Mouse (Mus musculus) kidney, postnatal 14 days (tissue): Measurements from ENCODE around the gene Synrg.

Source experiments
- DNase-seq: peaks from one replicate; pipeline ENCODE4 v3.0.0; 2022; ENCODE audit warnings: mixed read lengths

Gene Synrg

DNA sequence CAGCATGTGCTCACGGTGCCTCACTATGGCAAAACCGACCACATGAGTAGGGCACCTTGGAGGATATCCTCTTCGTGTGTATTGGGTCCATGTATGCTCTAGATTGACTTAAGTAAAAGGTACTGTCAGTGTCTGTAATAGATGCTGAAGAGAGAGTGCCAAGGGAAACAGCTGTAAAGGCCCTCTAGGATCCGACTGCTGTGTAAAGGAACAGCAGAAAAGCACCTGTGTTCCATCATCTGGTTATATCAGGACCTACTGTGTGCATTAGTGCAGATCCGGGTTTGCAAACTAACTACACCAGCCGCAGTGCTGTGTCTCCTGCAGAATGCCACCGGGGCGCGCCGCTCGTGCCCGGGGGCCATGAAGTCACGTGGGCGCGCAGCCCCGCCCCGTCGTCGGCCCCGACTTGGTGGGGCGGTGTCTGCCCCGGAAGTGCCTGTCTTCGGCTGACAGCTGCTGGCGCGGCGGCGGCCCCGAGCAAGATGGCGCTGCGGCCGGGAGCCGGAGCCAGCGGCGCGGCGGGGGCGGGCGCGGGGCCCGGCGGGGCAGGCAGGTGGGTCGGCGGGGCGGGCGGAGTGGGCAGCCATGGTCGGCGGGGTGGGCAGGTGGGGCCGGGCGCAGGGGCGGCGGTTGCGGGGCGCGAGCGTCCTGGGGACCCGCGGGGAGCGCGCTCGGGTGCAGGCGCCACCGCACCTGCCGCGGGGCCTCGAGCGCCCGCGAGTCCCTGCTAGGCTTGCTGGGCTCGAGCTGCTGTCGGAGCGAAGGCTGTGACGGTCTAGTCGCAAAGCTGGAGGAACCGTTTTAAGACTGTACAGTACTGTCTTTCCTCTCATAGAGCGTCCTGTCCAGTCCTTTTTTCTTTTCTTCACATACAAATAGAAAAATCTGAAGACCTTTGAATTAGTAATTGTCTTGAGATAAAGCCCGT lies at the start of gene Synrg:
Synrg (plus strand) TSS at position 438 of the 931 bp plus-strand sequence.
- DNase-seq: peak; percentile 95

DNA sequence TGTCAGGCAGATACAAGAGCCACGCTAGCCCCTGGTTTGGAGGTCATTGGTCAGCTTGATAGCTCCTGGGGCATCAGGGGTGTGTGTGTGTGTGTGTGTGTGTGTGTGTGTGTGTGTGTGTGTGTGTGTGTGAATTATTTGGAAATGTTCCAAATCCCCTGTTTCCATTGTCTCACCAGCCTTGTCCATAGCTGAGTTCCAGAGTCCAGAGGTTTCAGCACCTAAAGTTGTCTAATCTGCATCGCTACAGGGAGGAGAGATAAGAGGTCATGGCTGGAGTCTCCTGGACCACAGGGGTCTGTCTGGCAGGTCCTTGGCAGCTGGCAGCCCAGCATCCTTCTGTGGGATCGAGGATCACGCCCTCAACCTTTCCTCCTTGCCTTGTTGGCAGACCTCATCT lies 49.7 kb upstream of the Synrg start:
- DNase-seq: no peak

DNA sequence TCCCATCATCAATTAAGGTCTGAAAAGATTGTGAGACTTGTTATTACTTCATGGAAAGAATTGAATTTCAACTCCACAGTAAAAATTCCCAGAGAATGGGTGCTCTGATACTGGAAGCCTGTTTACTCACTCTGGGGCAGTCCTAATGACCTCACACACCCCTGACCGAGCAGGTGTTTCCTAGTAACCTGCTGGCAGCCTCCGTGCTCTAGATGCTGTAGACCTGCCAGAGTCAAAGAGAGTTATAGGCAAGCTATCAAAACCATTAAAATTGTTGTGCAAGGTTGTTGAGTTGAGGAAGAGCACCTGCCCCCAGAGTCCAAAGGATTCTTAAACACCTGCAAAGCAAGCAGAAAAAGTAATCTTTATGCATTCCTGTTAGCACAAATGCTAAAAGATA lies 41.6 kb upstream of the Synrg start:
- DNase-seq: peak; percentile 23

DNA sequence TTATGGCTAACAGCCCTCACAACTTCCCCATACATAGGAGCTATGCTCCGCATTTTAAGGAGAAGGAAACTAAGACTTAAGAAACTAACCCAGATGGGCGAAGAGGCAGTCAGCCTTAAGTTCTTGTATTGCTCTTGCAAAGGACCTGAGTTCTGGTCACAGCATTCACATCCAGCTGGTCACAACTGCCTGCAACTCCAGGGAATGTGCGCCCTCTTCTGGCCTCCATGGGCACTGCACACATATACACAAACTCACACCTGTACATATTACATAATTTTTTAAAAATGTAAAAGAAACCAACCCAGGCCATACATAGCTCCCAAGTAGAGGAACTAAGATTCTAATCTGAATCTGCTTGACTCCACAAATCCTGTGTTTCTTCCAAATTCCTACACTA lies 37.1 kb upstream of the Synrg start:
- DNase-seq: no peak

DNA sequence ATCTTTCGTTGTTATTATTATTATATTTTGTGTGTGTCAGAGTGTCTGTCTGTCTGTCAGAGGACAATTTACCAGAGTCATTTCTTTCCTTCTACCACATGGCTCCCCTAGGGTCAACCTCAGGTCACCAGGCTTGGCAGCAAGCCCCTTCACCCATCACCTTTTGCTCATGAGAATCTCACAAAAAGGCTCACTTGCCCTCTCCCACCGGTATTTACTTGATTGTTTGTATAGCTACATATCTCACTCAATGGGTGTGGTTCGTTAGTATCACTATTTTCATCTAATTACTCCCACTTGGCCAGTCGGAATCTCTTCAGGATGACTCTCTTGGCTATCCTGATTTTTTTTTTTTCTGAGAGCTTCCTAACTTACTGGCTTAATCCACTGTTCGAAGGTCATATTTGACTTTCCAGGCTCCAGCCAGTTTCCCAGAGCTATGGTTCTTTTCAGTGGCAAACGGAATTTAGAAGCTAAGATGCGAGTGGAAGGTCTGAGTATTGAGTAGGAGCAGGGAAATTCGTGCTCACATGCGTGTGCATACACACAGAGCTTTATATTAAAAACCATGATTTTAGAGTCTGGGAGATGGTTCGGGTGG lies 31.6 kb upstream of the Synrg start:
- DNase-seq: peak; percentile 18

DNA sequence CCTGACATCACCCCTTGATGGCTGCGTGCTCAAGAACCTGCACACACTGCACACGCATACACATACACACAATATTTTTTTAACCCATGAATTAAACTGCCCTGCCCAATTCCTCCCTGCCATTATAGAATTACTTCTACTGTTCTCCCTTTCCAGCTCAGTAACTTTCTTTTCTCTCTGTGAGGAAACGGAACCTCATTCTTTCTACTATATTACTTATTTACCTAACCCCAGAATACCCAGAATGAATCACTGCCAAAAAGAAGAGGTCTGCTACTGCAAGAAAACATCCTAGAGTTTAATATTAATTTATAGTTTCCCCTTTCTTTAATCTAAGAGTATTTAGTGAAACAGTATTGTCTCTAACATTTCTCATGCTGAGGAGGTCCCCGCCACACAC lies 30.9 kb upstream of the Synrg start:
- DNase-seq: no peak

DNA sequence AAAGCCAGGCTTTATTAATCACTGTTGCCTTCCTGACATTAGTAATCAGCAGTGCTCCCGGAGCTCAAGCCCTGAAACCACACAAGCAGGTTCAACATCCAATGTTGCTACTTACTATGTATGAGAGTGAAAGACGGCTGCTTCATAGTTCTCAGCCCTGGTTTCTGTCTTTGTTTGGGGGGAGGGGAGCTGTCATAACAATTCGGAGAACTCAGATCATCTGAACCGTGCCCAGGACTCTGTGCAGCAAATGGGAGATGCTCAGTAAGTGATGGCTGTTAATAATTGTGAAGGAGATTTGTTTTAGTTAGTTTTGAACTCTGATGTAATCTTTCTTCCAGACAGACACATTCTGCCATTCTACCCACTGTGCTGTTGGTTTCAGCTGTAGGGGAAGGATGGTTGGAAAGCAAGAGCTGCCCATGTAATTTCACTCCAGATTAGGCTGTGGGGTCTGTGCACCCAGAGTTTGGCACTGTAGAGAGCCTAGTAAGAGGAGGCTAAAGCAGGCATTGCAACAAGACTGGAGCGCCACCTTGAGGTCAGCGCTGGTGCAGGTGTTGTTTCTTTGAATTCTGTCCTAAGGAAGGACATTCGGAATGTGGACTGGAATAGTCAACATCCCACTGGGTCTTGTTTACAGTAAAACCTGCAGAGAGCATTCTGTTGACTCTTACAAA lies 28.1 kb upstream of the Synrg start:
- peak; percentile 89 for DNase-seq

DNA sequence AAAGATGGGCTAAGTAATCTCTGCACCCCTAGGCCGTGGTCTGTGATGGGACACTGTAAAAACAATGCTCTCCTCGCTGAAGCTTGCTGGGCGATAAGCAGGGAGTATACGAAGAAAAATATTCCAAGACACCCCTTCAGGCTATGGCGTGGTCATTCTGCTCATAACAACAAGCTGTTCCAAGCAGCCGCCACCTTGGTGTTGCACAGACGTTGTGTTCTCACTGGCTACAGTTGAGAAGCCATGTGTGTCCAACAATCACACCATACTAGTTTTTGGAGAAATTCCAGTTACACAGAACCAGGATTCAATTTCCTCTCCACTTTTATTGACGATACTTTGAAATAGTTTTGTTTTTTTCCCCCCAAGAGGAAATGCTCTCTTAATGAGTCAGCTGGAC lies 25.7 kb upstream of the Synrg start:
- DNase-seq: no peak

DNA sequence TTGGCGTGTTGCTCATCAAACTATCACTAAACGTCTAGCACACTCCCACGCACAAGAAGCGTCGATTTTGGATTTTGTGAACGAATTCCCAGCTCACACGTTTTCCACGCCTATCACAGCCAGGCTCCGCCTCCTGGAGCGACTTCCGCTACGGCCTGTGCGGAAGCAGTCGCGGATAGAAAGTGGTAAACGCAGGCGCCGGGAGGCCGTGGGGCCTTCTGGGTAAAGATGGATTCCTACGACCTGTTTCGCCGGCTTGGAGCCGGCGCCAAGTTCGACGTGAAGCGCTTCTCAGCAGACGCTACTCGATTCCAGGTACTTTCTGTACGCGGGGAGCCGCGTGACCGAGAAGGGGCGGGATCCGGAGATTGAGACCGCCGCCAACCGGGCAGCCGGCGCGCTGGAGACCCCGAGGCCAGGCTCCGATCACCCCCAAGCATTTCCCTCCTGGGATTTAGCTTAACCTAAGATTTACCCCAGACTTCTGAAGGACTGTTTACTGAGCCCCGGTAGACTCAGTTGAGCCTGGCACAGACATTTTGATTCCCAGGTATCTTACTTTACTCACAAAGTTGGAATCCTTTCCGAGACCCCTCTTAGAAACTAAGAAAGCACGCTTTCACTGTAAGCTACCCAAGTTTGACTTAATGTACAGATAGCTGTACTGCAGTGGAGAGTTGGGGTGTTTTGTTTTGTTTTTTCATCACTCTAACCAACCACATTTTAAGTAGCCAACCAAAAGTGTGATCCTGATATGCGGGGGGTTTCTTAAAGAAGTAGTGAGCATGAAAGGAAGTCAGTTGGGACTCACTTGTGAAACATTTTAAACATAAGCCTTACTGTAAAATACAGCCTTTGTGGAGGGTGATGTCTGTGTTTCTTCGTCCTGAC lies 22.0 kb upstream of the Synrg start, which contains the start of gene Ddx52:
Ddx52 (plus strand) TSS at position 113 of the 891 bp plus-strand sequence.
- DNase-seq: peak; percentile 92

DNA sequence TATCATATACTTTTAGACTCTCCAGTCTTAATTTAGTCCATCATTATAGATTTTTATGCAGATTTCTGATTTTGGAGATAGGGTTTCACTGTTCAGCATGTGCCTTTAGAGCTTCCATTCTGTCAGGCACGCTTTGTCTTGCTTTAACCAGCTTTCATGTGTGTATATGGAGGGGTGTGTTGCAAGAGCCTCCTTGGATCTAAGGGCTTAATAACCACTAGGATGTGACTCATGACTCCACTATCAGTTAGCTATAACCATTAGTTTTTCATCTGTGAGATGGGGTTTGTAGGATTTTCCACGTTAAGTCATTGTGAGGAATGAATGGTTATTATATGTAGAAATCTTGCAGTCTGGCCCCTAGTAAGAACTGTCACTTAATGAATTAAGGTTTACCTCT lies 7.4 kb upstream of the Synrg start:
- no peak for DNase-seq

DNA sequence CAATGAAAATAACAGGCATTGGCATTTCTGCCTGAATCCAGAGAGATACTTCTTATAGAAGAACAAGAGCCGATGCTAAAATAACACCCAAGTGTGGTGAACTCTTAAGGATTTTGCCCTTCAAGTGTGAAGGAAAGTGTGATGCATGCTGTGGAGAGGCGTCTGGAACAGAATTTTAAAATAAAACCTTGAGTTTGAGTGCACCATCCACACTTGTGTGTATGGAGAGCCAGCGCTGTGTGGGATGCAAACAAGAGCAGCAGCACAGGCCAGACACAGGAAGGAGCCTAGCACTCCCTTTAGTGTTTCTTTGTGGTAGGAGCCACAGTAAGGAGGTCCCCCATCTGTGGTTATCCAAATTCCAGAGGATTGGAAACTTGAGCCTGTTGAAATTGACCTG lies 2.2 kb upstream of the Synrg start:
- no peak for DNase-seq

DNA sequence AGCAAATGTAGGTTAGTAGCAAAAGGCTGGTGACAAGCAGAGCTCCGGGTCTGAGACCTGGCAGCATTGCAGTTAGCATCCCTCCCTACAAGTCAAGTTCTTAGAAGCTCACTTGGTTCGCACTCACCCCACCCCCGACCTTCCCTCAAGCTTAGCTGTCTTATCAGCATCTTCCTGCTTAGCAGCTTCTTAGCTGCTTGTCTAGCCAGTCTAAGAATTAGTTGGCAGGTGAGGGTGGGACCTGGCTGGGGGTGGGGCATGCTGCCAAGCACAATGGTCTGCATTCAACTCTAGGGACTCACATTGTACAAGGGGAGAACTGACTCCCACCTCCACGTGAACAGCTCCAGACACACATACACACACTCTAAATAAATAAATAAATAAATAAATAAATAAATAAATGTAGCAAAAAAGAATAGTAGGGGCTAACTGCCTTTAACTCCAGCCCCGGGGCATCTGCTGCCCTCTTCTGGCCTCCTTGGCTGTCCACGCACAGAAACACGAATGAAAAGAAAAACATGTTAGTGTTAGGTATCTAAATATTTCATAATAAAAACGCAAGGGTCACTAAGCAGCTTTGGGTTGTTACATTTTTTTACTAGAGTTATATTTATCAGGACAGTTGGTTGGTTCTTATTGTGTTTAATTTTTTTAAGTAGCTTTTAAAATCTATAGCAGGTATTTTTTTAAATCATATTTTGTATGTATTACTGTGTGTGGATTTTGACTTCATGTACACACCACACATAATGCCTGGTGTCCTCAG lies 3.4 kb downstream of the Synrg start:
- peak; percentile 12 for DNase-seq

DNA sequence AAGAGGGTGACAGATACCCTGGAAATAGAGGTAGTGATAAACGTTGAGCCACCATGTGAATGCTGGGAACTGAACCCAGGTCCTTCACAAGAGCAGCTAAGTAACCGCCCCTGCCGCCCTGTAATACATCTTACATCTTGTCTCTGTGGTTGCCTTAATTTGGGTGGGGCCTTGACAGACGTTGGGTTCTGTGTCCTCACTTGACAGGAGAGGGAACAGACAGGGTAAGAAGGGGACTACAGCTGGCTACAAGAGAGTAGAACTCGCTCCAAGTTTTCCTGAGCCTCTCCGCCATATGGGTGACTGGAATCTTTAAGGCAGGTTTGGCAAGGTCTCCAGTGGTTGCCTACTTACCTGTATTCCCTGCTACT lies 4.0 kb downstream of the Synrg start:
- no peak for DNase-seq

DNA sequence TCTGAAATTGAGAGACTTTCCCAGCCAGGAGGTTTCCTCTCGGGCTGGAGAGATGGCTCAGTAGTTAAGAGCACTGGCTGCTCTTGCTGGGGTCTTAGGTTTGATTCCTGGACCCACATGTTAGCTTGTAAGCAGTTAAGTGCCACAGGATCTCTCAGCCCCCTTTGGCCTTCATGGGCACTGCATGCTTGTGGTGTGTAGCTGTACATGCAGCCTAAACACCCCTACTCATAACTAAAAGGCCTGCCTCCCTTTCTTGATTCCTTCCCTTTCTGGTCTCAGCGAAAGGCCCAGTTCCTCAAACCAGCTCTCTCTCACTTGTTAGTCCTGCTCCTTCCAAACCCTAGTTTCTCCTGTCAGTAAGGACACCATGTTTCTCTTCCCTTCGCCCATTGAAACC lies 4.8 kb downstream of the Synrg start:
- DNase-seq: no peak

DNA sequence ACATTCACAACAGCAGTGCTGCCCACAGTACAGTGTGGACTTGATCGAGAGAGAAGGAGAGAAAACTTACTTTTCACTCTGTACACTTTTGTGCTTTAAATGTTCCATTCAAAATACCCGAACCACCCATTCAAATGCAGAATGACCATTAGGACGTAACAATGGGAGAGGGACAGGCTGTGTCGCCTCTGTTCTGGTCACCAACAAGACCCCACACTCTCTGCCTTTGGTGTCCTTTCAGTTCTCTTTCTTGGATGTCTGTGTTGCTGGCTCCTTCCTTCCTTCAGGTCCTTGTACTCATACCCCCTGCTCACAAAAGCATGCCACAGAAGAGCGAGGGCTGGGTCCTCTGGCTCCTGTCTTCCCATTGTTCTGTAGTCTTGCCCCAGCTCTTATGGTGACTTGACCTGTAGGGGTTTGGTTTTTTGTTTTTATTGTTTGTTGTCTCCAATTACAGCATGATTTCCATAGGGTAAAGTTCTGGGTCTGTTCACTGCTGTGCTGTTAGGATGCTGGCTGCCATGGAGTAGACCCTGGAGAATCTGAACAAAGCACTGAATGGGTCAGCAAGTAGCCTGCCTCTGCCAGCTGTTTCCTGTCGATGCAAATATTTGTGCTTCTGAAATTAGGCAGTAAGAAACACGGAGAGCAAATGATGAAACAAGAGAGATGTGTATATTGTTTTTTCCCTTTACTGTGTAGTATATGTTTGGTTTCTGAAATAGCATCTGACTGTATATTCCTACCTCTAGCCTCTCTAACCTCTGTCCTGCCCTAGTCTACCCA lies 10.5 kb downstream of the Synrg start:
- no peak for DNase-seq

DNA sequence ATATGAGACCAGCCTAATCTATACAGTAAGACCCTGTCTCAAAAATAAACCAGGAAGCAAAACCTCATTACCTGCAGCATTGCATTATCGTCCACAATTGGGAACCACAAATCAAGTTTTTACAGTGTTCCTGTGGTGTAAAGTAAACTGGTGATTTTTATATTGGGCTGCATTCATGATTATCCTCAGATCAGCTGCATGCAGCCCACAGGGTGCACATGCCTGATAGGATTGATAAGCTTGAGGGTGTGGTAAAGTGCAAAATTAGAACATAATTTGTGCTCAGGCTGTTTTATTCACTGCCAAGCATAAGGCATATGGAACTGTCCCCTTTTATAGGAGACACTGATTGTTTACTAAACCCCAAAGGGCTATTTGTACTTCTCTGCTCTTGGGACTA lies 11.3 kb downstream of the Synrg start:
- no peak for DNase-seq

DNA sequence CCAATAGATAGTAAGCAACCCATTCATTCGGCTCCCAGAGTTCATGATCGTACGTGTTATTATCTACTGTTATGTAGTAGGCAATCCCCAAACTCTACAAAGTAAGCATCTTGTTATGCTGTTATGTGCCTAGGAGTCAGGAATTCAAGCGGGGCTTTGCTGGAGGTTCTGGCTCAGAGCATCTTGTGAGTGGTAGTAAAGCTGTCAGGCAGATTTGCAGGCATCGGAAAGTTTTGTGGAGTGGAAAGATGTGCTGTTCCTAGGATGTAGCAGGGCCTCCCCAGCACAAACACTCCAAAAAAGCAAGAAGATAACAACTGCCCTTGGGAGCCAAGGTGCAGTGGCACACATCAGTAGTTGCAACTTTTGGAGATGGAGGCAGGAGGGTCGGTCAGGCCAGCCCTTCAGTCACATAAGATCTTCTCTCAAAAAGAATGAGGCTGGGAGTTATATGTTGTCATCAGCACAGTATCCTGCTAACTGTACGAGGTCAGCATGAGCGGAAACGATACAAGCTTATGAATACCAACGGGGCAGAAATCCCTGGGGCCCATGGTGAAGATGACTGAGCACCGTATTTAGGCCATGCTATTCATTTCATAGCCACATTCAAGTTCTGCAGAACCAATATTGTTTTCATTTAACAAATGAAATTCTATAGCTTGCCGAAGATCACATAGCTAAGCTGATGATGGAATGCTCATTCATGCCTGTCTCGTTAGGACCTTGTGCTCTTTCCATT lies 12.2 kb downstream of the Synrg start:
- no peak for DNase-seq

DNA sequence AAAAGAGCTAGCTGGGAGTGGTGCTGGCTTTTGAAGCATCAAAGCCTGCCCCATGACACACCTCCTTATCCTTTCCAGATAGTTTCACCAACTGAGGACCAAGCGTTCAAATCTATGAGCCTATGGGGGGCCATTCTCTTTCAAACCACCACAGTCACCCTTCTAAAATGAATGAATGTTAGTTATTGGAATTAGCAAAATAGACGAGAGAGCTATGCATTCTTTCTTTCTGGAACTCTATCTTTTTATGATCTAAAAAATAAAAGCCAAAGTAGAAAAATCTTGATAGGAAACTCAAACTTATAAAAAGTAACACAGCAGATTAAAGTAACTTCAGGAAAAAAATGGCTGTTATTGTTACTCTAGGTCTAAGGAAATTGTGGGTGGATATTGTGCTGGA lies 13.6 kb downstream of the Synrg start:
- no peak for DNase-seq

DNA sequence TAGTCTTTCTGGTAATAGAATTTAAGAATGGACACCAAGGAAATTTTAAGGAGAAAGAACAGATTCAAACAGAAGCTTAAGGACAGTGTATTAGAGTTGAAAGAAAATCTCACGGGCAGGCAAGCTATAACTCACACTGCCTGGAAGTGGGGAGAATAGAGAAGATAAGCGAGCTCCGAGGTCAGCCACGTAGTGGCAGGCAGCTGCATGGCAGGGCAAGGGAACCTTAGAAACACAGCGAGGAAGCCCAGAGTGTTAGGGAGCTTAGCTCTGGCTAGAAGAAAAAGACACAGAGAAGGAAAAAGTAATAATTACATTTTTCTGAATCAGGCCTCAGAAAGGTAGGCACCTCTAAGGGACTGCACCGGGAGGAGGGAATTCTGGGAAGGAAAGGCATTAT lies 15.8 kb downstream of the Synrg start:
- no peak for DNase-seq

DNA sequence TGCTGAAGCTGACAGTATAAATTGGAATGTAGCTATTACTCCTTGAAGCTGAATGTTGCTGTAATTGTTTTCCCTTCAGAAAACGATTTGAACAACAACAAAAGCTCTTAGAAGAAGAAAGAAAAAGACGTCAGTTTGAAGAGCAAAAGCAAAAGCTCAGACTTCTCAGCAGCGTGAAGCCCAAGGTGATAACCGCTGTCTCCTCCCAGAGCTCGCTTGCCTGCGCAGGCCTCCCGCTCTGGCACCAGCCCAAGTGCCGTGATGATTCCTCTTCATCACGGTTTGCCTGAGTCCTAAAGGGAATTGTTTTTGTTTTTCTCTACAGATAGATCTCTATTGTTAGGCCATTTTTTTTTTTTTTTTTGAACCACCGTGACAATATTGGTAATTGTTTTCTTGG lies 17.1 kb downstream of the Synrg start:
- no peak for DNase-seq
